Mouse (Mus musculus) left cerebral cortex, postnatal 4 days (tissue): ENCODE measurements at regions not wholly inside any gene's neighbourhood (a gene's known extent, or its start where the extent isn't known, plus 50 kb on each side); places are given as distances from the start of the nearest gene placed in this dataset.
A peak's percentile ranks its signal among the peaks of the same experiment; 100 is the strongest.

Experiments
- DNase-seq: peaks from one replicate; pipeline ENCODE4 v3.0.0-alpha.2; 2022
- intact Hi-C: fragments of 180-260 bp; cut with DNase I; formaldehyde crosslinking; loops from one replicate; pipeline ENCODE4 v1.15.1; 2025

DNA sequence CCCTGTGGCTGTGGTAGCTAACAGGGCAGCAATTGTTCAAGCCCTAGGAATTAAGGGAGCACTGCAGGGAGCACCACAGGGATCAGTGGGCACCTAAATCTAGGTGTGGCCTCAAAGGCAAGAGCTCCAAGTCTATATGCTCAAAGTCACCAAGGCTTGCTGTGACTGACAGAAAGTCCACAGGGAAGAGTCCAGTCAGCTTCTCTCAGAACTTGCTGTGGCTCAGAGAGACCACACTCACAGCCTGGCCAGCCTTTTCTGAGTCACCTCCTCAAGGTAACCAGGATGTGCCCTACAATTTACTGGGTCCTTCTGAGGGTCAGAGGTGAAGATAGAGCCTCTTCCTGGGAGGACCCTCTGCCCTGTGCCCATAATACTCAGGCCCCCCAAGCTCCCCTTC is 86.7 kb downstream of the Zfp706 start:
- DNase-seq, result no peak
- intact Hi-C loops, result no loop called here

DNA sequence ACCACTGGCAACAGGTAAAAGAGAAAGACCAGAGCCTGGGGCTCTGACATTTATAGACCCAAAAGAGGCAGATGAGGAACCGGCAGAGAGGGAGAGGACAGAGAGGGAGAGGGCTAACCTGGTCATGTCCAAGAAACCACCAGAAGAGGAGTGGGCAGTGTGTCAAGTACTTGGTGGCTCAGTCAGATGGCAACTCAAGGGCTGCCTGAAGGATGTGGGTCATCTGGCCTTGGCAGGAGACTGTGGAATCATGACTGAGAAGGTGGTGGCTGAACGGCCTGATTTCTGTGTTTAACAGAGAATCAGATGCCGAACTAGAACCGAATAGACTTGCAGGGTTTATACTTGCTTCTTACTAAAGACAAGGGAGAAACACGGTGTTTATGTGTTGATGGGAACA is 87.9 kb downstream of the Zfp706 start:
- intact Hi-C loops, result no loop called here

DNA sequence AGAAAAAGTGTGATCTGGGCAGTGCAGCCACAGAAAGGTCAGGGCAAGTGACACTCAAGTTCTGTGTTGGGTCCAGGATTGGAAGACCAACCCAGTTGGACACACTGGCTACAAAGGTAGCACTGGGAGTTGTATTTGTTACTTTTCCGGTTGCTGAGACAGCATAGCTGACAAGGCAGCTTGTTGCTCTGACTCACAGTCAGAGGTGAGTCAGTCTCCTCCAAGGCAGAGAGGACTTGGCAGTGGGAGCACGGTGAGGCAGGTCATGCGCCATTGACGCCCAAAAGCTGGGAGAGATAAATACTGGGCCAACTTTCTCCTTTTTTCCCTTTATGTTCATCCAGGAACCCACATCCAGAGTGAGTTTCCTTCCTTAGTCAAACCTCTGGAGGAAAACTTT is 88.4 kb downstream of the Zfp706 start:
- intact Hi-C loops, result no loop called here
- DNase-seq, result no peak

More for the DNA sequence above, 87.9 kb downstream of the Zfp706 start:
- DNase-seq, result no peak

DNA sequence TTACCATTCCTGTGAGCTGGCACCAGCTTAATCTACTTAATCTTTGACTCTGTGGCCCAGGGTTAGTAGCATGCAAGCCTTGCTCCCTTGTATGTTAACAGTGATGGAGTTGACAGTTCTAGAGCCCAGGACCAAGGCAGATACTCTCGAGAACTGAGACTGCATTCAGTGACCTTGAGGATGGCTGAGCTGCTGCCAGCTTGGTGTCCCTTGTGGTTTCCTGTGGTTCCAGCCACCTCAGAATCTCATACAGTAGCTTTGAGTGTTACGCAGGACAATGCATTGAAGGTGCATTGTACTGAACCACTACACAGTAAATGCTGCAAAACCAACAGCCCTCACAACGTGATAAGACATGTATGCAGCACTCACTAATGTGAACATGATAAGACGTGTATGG is 90.6 kb downstream of the Zfp706 start:
- intact Hi-C loops, result no loop called here
- DNase-seq, result no peak

DNA sequence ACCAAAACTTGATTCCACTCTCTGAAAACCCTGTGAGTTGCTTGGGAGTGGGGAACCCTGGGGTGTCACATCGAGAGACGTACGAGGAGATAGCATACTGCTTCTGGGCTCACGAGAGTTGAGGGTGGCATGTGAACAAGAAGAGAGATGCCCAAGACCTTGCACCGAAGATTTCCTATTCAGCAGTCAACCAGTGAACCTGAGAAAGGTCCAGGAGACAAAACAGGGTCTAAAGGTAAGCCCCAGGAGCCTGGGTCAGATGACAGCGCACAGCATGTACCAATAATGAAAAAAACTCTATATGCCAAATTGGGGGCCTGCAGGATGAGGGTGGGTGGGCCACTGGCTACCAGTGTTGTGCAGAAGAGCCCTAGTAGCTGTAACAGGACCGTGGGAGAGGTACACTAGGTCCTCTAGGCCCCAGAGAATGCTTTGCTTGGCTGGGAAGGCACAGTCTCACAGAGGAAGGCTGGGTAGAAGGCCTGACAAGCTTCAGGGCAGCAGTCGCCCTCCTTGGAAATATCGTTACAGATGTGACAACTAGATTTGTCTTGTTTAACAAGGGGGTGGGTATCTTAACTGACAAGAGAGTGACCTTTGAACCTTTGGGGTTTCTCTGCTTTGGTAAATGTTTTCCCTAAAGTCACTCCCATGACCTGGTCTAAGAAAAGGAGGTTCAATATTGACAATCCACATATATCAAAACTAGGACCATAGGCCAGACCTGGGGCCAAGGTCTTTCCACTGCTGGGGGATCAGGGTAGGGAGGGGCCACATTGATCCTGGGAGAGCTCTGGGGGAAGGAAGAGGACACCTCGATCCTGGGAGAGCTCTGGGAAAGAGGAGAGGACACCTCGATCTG is 93.1 kb downstream of the Zfp706 start:
- intact Hi-C loops, result no loop called here
- no peak for DNase-seq

DNA sequence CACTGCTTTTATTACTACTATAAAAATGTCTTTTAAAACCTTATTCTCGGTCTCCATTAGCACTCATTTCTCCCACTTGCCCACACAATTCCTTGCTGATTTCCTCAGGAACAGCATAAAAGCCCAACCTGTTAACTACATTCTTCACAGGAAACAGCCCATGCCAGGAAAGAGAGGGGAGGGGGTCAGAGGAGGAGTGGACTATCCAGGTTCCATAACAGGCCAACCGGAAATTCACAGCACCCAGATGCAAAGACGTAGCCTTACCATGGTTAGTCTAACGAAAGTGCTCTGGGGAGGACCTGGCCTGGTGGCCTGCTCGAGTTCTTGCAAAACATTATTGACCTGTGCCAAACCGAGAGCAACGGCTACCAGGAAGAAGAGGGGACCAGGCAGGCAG is 94.3 kb downstream of the Zfp706 start:
- no peak for DNase-seq
- intact Hi-C loops, result no loop called here

DNA sequence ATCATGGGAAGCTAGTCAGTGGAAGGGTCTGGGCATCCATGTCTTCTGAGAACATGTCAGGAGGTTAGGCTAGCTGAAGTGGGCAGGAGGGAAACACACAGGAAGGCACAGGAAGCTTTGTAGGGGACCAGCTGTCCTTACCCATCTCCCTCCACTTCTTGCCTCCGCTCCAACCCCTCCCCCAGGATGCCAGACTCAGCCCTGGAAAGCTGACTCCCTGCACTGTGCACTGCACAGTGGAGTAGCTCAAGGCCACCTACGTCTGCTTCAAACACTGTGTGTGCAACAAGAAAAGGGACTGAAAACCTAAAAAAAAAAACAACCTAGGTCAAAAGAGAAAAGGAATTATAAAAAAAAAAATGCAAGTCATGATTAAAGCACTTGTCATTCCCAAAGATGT is 97.3 kb downstream of the Zfp706 start:
- intact Hi-C loops, result no loop called here
- no peak for DNase-seq

DNA sequence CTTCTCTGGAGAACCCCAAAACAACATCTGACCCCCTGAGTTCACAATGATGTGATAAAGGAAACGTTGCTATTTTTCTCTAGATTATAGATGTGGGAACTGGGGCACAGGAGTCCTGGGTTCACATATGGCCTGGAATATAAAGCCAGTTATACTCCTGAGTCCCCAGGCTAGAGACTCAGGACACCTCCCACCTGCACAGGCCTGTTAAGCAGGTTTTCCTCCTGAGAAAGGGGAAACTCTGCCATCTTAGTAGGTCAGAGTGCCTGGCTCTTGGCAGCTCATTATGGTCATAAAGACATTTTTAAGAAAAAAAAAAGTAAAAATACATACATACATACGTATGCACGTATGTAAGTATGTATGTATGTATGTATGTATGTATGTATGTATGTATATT is 98.1 kb downstream of the Zfp706 start:
- intact Hi-C loops, result no loop called here
- DNase-seq, result no peak

DNA sequence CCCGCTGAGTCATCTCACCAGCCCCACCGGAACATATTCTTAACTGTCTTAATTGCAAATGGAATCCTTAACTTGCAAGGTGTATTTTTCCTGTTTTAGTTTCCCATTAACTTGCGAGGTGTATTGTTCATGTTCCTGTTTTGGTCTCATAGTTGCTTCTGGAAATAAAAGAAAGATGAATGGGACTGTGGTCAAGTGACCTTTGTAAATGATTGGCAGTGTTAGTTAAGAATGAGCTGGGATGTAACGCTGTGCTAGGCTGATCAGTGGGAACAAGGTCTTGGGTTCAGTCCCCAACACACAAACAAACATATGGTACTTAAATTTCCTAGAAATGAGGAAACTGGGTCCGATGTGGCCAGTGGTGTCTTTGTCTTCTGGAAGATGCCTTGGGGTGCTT is 100.8 kb downstream of the Zfp706 start:
- no peak for DNase-seq
- intact Hi-C loops, result no loop called here

DNA sequence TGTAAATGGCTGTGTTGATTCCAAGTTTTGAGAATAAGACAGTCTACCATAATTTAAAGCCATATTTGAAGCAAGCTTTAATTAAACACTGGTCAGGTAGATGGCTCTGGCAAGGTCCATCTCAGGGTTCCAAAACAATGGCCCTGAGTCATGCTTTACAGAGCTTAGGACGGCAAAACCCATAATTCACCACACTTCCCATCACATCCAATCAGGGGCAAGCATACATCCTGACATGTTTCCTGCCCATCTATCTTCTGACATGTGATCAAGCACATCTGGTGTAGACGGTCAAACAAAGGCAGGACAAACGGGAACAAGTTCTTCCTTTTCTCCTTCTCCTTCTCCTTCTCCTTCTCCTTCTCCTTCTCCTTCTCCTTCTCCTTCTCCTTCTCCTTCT is 101.5 kb downstream of the Zfp706 start:
- no peak for DNase-seq
- intact Hi-C loops, result no loop called here

DNA sequence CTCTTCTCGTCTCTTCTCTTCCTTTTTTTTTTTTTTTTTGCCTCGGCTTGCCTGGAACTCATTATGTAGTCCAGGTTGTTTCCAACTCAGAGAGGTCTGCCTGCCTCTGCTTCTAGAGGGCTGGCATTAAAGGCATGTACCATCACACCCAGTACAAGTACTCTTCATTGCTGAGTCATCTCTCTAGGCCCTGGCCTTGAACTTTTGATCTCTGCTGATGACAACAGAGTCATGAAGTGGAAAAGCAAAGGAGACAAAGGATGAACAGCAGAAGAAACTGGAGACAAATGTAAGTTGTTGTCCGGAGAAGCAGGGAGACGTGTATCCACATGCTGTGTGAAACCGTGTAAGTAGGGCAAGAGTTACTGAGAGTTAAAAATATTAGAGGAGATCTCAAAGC is 103.7 kb downstream of the Zfp706 start:
- intact Hi-C loops, result no loop called here
- DNase-seq, result no peak

DNA sequence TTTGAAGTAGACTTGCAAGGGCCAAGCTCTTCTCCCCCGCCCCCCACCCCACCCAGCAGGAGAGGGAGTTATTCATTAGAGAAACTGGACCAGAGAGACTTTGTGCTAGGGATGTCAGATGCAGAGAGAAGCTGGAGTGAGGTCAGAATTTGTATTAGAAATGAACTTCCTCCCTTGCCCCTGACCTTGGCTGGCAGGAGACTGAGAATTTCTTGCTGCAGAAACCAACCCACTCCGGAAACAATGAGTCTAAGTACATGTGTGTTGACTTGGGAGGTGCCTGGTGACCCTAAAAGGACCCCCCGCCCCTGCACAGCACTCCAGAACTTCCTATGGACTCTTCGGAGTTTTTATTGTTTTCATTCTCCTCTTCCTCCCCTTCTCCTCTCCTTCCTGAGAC is 104.3 kb downstream of the Zfp706 start:
- intact Hi-C loops, result no loop called here

DNA sequence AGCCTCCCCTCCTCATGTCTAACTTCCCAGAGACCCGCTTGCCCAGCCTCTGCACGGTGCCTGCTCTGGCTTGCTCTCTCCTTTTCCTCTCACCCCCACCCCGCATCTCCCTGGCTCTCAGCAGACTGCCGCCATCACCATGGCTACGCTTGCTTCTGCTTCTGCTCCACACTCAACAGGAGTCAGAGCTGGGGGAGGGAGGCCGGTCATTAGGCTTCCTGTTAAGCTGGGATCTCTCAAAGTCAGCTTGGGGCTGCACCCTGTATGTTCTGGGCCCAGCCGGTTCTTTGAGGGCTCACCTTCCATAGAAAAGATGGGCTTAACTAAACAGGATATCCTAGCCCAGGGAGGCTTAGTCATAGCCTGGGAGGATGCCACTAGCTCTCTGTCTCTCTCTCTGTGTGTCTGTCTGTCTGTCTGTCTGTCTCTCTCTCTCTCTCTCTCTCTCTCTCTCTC is 105.7 kb downstream of the Zfp706 start:
- peak; percentile 68 for DNase-seq
- intact Hi-C loops, result no loop called here

More for the DNA sequence above, 104.3 kb downstream of the Zfp706 start:
- DNase-seq, result no peak

DNA sequence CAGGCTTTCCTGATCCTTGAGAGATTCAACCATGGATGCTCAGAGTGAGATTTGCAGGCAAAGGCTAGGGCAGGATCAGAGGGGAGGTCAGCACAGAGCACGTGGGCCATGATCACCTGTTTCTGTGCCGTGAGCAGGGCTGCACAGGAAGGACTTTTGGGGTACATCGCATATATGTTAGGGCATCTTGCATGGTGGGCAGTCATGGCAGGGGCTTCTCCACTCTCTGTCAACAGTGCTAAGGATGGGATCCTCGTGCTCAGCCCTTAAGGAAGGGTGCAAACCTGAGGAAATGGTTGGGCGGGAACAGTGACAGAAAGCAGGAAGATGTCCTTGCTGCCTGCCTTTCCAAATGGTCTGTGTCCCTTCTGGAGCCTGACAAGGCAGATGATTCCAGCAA is 106.2 kb downstream of the Zfp706 start:
- DNase-seq, result no peak
- intact Hi-C loops, result no loop called here

DNA sequence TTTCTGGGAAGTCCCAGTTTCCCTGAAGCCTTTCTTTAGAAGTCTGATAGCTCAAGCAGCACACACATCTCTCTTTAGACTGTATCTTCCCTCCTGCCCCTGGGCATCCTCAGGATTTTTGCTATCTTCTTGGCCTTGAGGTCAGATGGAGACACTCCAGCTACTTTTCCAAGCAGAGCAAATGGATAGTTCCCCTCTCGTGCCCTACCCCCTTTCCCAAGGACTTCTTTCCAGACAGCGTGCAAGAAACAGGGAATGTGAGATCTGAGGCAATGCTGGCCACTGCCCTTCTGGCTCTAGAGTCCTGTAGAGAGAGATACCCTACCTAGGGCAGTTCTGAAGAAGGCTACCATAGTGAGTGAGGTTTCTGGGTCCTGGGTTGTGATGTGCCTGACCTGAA is 106.6 kb downstream of the Zfp706 start:
- DNase-seq, result no peak
- intact Hi-C loops, result no loop called here

DNA sequence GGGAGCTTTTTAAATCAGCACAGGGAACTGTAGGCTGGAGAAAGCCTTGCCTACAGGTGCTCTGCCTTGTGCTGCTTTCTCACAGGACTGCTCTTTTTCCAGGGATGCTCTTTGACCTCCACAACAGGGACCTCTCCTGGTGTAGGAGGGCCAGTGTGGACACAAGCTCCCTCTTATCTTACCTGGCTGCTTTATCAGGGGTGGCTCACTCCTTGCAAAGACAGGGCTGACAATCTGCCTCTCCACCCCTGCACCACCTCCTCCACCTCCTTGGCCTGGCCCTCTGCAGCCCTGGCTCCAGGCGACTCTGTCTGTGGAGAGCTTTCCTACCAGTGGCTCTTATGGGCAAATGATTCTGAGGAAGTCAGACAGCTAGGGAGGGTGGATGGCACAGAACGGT is 107.7 kb downstream of the Zfp706 start:
- intact Hi-C loops, result no loop called here
- DNase-seq, result no peak

DNA sequence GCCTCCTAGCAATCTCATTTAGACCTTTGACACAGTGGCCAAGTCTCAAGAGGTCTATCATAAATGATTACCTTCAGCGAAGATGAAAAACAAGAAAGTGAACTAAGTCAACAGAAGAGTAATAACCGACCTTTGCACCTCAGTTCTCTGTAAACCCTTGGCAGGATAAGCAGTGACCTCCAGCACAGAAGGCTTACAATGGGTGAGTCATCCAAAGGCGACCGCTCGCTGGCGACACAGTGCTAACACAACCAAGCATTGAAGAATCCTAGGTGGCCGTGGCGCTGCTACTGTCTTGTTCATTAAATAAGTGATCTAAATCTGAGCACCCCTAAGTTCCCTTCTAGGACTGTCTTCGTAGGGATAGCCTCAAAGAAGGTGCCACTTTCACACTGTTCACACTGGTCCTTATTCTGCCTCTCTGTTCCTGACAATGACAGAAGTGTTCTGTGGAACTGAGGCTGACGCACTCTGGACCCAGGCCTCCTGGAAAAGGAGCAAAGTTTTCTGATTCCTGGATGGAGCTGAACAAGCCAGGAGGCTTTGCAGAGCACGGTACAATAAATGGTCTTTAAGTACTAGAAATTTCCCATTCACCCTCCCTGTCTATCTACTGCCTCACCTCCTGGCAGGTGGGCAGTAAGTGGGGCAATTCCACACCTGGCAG is 108.6 kb downstream of the Zfp706 start:
- intact Hi-C loops, result no loop called here
- no peak for DNase-seq

DNA sequence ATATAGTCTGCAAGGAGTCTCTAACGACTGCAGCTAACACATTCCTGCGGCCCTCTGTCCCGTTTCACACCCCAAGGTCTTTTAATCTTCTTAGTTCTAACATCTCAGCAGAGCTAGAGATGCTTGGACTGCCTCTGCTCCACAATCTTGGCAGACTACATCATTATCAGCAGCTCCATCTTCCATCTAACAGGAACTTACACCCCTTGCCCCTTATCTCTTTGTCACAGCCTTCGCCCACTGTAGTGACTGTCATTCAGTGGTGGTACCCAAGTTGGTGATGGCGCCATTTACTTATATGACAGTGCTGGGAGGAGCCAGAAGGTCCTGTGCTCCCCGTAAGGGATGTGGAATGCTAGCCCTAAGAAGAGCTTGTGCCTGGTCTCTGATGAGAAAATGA is 109.2 kb downstream of the Zfp706 start:
- intact Hi-C loops, result no loop called here
- no peak for DNase-seq

DNA sequence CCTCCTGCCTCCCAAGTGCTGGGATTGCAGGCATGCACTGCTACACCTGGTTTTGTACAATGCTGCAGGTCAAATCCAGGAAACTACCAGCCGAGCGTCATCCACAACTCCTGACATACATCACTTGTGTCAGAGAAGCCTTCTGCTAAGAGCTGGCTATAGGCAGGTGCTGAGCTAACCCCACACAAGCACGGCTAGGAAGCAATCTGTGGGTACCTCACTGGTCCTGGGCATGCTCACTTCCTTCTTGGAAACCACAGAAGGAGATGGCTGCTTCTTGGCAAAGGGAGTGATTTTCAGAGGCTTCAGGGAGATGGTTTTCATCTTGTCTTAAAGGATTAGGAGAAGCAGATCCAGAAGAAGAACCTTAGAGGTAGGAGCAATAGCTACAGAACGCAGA is 111.3 kb downstream of the Zfp706 start:
- intact Hi-C loops, result no loop called here
- no peak for DNase-seq

DNA sequence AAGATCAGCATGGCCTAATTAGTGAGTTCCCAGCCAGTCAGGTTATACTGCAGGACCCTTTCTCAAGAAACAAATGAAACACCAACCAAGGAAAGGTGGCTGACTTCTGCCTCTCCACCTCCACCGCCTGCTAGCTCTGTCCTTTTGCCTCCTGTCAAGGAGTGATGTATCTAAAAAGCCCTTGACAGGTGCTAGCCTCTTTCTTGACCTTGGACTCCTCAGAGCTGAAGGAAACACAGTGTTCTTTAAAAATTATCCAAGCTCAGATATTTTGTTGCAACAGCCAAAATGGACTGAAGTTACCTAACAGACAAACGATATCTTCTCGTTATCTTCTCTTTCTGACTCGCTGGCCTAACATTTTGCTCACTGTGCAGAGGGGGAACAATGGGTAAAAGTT is 112.5 kb downstream of the Zfp706 start:
- intact Hi-C loops, result no loop called here
- DNase-seq, result no peak

DNA sequence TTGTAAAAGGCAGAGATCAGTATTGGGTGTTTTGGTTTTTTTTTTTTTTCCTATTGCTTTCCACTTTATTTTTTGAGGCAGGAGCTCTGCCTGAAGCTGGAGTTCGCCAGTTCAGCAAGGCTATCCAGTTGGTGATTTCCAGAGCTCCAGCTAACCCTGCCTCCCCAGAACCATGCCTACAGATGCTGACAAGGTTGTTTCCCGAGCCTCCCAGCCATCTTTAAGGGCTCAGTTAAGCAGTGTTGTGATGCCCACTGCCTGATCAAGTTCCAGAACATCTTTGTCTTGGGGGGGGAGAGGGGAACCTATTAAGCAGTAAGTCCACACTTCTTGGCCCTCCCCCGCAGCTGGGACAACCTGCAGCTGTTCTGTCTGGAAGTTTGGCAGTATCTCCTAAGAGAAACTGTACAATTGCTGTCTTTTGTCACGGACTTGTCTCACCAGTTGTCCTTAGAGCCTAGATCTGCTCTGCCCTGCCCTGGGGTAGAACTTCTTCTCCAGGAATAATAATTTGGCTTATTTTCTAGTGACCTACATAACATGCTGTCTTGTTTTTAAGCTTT is 114.1 kb downstream of the Zfp706 start:
- no peak for DNase-seq
- intact Hi-C loops, result no loop called here

DNA sequence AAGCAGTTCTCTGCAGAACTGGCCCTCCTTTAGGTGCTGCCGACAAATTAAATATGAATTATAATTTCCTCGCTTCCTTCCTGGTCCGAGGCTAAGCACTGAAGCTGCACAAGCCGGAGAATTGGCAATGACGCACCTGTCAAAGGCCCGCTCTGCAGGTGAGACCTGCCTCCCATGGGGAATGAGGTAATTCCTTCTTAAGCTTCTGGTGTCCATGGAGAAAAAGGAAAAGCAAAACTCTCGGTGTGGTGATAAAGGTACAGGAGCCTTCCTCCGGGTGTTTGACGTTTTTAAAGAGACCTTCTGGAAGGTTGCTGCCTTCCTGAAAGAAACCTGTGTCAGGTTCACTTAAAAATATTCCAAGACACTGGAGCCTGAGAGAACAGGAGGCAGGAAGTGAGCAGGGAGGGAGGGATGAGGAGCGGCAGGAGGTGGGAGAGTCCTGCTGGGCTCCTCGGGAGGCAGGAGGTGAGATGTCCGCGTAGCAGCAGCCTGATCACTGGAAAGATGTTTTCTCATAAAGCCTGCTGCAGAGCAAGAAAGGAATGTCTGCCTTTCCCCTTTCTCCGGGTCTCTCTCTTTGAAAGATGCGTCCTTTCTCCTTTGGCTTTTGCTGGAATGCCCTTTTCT is 114.9 kb downstream of the Zfp706 start:
- no peak for DNase-seq
- intact Hi-C loops, result no loop called here
